Mouse (Mus musculus) myocyte (in vitro differentiated cells): ENCODE data around the gene Olfr47.

Experiments
- E2F4 ChIP-seq: IDR thresholded peaks from one replicate; pipeline ENCODE4 v1.6.1; 2011; ENCODE audit warnings: mild to moderate bottlenecking, control low read depth, moderate library complexity; ENCODE audit not compliant: insufficient read depth
- MAX ChIP-seq: IDR thresholded peaks from one replicate; pipeline ENCODE4 v1.6.1; 2011; ENCODE audit warnings: low read depth, mild to moderate bottlenecking, control low read depth
- MYOD1 ChIP-seq, 3 experiments: IDR thresholded peaks; one replicate each; pipeline ENCODE4 v1.6.1; 2011; ENCODE audit warnings: control low read depth in 2 of 3, low read depth in 2 of 3, mild to moderate bottlenecking in 2 of 3, moderate library complexity in 1 of 3; ENCODE audit not compliant: insufficient read length in 2 of 3, control insufficient read depth in 1 of 3
- MYOG ChIP-seq, 3 experiments: IDR thresholded peaks; one replicate each; pipeline ENCODE4 v1.6.1; 2011; ENCODE audit warnings: control low read depth in 2 of 3, low read depth in 2 of 3, mild to moderate bottlenecking in 2 of 3; ENCODE audit not compliant: insufficient read length in 2 of 3, control insufficient read depth in 1 of 3, insufficient read depth in 1 of 3
- POLR2A ChIP-seq: IDR thresholded peaks from one replicate; pipeline ENCODE4 v1.6.1; 2011; ENCODE audit warnings: low read depth, mild to moderate bottlenecking, control low read depth, moderate library complexity; ENCODE audit not compliant: insufficient read length
- TCF12 ChIP-seq: IDR thresholded peaks from one replicate; pipeline ENCODE4 v1.6.1; 2011; ENCODE audit warnings: mild to moderate bottlenecking, control low read depth; ENCODE audit not compliant: poor library complexity, insufficient read depth, severe bottlenecking
- USF1 ChIP-seq: IDR thresholded peaks from one replicate; pipeline ENCODE4 v1.6.1; 2011; ENCODE audit warnings: low read depth, mild to moderate bottlenecking, control low read depth, moderate library complexity

DNA sequence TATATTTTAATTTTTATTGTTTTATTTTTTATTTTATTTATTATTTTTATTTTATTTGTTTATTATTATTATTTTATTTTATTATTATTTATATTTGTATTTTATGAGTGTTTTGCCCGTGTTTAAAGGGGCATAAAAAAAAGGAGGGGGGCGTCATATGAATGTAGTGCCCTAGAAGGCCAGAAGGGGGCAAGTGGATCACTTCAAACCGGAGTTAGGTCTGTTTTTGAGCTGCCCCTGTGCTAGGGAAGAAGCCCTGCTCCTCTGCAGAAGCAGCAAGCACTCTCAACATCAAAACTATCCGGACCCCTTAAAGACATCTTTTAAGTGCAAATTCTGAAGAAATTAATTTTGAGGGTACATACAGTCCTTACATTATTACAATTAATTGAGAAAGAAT is 10.7 kb downstream of the Olfr47 start:
- TF ChIP-seq MAX (no peak), MYOD1 (IDR thresholded peaks at IDR 0.05; ENCODE audit: control insufficient read depth in 1 of 3, insufficient read length in 2 of 3, low read depth in 2 of 3) (no peak), POLR2A (no peak), TCF12 (no peak), USF1 (no peak), MYOG (IDR thresholded peaks at IDR 0.05; ENCODE audit: control insufficient read depth in 1 of 3, insufficient read depth in 1 of 3, insufficient read length in 2 of 3, low read depth in 2 of 3) (no peak), E2F4 (no peak)
